In the genomic region with DNA sequence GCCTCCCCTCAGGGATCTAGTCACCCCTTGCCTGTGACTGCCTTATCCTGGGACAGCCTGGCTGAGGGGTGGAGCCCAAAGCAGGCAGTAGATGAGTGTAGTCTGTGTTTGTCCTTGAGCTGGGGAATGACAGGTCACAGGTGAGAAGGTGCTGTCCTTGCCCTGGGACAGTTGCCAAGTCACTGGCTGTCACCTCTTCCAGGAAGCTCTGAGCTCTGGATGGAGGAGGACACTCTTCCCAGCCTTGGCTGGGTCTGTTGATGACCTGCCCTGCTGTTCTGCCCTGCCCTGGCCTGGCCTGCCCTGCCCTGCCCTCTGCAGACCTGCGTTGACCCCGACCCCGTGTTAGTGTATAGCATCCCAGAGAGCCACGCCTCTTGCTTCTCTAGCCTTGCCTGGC, we compare ENCODE assay signal across 1 mouse cellular context.
TF ChIP-seq lines count a peak whose summit lies in the region.

No protein-coding gene starts in this region.

TF ChIP-seq in MEL, 35 proteins besides CTCF, POLR2A, EP300 and RAD21:
- TF ChIP-seq MAFK (IDR thresholded peaks at IDR 0.05; ENCODE audit: borderline replicate concordance, low read depth, low read length) (no peak), MEF2A (IDR thresholded peaks at IDR 0.05; ENCODE audit: extremely low read depth, insufficient replicate concordance, low read depth, low read length, poor library complexity, severe bottlenecking) (no peak), POLR2AphosphoS5 (IDR thresholded peaks at IDR 0.05; ENCODE audit: borderline replicate concordance, low read depth, low read length) (no peak), TCF12 (IDR thresholded peaks at IDR 0.05; ENCODE audit: low read depth, low read length) (no peak), MYB (IDR thresholded peaks at IDR 0.05; ENCODE audit: low read depth, low read length) (no peak), CHD2 (IDR thresholded peaks at IDR 0.05; ENCODE audit: low read length) (no peak), SIN3A (IDR thresholded peaks at IDR 0.05; ENCODE audit: low read length) (no peak)
